Mouse (Mus musculus) myocyte (in vitro differentiated cells): ENCODE results near the gene Arl15.

Experiments
- E2F4 ChIP-seq: IDR thresholded peaks from one replicate; pipeline ENCODE4 v1.6.1; 2011; ENCODE audit warnings: mild to moderate bottlenecking, control low read depth, moderate library complexity; ENCODE audit not compliant: insufficient read depth
- MAX ChIP-seq: IDR thresholded peaks from one replicate; pipeline ENCODE4 v1.6.1; 2011; ENCODE audit warnings: low read depth, mild to moderate bottlenecking, control low read depth
- MYOG ChIP-seq, 3 experiments: IDR thresholded peaks; one replicate each; pipeline ENCODE4 v1.6.1; 2011; ENCODE audit warnings: control low read depth in 2 of 3, low read depth in 2 of 3, mild to moderate bottlenecking in 2 of 3; ENCODE audit not compliant: insufficient read length in 2 of 3, control insufficient read depth in 1 of 3, insufficient read depth in 1 of 3
- POLR2A ChIP-seq: IDR thresholded peaks from one replicate; pipeline ENCODE4 v1.6.1; 2011; ENCODE audit warnings: low read depth, mild to moderate bottlenecking, control low read depth, moderate library complexity; ENCODE audit not compliant: insufficient read length
- POLR2AphosphoS2 ChIP-seq: IDR thresholded peaks from one replicate; pipeline ENCODE4 v1.6.1; 2011; ENCODE audit warnings: low read depth, control low read depth; ENCODE audit not compliant: insufficient read length
- TCF12 ChIP-seq: IDR thresholded peaks from one replicate; pipeline ENCODE4 v1.6.1; 2011; ENCODE audit warnings: mild to moderate bottlenecking, control low read depth; ENCODE audit not compliant: poor library complexity, insufficient read depth, severe bottlenecking
- USF1 ChIP-seq: IDR thresholded peaks from one replicate; pipeline ENCODE4 v1.6.1; 2011; ENCODE audit warnings: low read depth, mild to moderate bottlenecking, control low read depth, moderate library complexity

DNA sequence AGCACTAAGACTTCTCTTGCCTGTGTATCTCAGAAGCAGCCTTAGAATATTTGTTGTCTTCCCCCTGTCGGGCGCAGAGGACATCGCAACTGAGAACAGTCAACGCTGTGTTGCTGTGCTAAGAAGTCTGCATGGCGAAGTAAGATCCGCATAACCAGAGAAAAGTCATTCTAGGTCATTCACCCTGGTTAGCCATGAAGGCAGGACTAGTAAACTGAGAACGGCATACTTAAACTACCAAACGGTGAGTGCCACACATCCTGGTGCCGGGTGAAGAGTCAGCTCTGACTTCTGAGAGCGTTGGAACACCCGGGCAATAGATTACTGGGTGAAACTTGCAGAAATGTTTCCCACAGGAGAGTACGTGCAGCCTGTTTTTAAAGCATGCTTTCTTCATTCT is 320.3 kb downstream of the Arl15 start:
- TF ChIP-seq USF1 (no peak), POLR2AphosphoS2 (no peak), MYOG (IDR thresholded peaks at IDR 0.05; ENCODE audit: control insufficient read depth in 1 of 3, insufficient read depth in 1 of 3, insufficient read length in 2 of 3, low read depth in 2 of 3) (no peak), POLR2A (no peak), E2F4 (no peak), MAX (no peak), TCF12 (no peak)
